Mouse (Mus musculus) mesoderm, embryonic 11.5 days (tissue): Measurements from ENCODE around the gene Noct.
A peak's percentile ranks its signal among the peaks of the same experiment; 100 is the strongest.
"Not testable (repeated sequence)": the region's sequence is repeated elsewhere in the genome, so short reads cannot be mapped to it uniquely, and the experiment has no call there.

Experiments
- DNase-seq: peaks from one replicate; pipeline ENCODE4 v3.0.0-alpha.2; 2012; ENCODE audit warnings: low read depth, low spot score

Gene Noct

GRCm38 (mm10) chr3:51204897-51205296 is 19.4 kb upstream of the Noct start:
- no peak for DNase-seq

- DNase-seq = peak; percentile 30
Measured at GRCm38 (mm10) chr3:51206521-51206920, 17.7 kb upstream of the Noct start.

- DNase-seq = no peak
Measured at GRCm38 (mm10) chr3:51208633-51209032, 15.6 kb upstream of the Noct start.

DNA sequence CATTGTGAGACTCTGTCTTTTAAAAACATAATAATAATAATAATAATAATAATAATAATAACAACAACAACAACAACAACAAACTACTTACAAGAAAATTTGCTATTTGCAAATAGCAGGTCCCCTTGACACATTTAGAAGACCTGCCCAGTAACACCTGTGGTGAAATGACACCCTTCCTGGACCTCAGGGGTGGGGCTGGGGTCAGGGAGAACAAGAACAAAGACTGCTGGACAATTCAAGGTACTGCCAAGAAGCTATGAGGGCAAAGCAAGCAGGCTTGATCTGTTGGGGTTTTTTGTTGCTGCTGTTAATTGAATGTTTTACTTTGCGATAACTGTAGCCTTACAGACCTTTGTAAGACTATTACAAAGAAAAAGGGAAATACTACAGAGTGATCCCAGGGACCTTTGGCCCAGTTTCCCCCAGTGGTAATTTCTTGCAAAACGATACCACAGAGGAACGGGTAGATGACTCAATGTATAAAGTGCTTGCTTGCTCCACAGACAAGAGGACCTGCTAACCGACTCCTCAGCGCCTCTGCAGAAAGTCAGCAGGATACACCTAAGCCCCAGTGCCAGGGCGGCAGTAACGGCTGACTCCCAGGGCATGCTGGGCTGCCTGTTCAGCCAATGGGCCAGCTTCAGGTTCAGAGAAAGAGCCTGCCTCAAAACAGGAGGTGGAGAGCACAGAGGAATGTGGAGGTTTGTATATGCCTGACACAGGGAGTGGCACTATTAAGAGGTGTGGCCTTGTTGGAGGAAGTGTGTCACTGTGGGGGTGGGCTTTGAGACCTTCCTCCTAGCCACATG is 14.5 kb upstream of the Noct start:
- DNase-seq = no peak

DNA sequence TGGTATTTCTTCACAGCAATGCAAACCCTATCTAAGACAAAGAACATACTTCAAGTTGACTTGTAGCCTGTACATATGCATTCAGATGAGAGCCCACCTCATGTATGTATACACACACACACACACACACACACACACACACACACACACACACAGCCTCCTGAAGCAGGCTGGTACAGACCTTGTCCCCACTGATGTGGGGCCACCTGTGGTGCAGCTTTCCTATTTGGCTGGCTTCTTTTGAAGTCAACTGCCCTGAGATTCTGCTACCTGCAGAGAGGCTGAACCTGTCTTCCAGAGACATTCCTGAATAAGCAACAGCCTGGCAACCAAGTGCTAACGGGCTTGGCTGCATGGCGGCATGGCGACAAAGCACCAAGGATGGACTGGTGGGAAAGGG is 13.8 kb upstream of the Noct start:
- DNase-seq = no peak

- no peak for DNase-seq
Measured at GRCm38 (mm10) chr3:51213111-51213510, 11.1 kb upstream of the Noct start.

- DNase-seq = no peak
Measured at GRCm38 (mm10) chr3:51215681-51216080, 8.6 kb upstream of the Noct start.

GRCm38 (mm10) chr3:51216351-51216750 is 7.9 kb upstream of the Noct start:
- not testable (repeated sequence) for DNase-seq

GRCm38 (mm10) chr3:51218385-51218784 is 5.9 kb upstream of the Noct start:
- DNase-seq = not testable (repeated sequence)

DNA sequence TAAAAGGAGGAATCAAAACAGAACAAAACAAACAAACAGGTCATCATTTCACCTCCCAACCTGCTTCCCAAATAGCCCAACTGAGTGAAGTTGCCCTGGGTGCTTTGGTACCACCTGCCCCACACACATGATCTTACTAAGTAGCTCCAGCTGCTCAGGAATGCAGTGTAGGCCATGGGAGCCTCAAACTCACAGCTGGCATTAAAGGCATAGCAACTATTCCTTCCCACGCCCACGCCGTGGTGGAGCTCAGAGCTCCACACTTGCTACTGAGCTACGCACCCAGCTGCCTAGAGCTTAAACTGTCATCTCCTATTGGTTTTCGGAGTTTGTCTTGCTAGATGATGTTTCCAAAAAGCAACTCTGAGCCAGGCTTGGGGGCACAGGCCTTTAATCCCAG is 5.0 kb upstream of the Noct start:
- DNase-seq = no peak

GRCm38 (mm10) chr3:51220846-51221245 is 3.4 kb upstream of the Noct start:
- DNase-seq = peak; percentile 33

- DNase-seq = no peak
Measured at GRCm38 (mm10) chr3:51221847-51222246, 2.4 kb upstream of the Noct start.

DNA sequence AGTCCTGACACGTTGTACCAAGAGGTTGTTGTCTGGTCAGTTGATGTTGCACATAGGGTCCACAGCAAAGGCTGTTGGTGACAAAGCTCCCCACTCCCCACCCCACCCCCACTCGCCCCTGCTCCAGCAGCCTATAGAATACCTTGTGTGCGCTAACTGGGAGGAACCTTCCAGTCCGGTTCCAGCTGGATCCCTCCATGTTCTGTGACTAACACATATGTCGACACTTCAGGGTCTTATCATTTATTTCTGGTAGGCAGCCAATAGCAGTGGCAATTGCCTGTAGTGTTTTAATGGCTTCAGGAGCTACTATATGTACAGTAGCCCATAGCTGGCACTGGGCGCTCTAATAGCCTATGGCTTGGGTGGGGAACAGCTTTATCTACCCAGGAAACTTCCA is 1.9 kb upstream of the Noct start:
- DNase-seq = no peak

GRCm38 (mm10) chr3:51222834-51223460 is 1.3 kb upstream of the Noct start:
- no peak for DNase-seq

- no peak for DNase-seq
Measured at GRCm38 (mm10) chr3:51223556-51223955, 691 bp upstream of the Noct start.

DNA sequence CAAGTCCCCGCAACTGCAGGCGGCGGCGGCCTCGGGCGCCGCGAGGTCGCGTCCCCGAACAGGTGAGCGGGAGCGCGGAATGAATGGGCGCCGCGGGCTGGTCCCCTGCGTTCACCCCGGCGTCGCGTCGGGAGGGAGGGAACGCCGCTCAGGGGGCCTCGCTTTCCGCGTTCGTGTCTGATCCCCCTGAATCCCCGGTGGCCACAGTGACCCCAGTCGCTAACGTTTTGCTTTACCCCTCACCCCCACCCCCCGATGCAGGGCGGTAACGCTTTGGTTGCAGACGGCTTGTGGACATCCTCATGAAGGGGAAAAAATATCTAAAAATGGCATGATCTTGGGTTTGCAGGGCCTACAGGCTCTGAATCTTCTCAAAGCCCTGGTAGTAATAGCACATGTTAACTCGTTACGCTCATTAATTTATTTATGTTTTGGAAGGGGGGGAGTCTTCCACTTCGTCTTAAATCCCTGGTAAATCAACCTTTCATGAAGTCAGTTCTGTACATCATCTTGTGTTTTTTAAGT is 1.0 kb downstream of the Noct start:
- DNase-seq = peak; percentile 31

GRCm38 (mm10) chr3:51225979-51226378 is 1.7 kb downstream of the Noct start:
- no peak for DNase-seq

- DNase-seq = no peak
Measured at GRCm38 (mm10) chr3:51226601-51227000, 2.4 kb downstream of the Noct start.

DNA sequence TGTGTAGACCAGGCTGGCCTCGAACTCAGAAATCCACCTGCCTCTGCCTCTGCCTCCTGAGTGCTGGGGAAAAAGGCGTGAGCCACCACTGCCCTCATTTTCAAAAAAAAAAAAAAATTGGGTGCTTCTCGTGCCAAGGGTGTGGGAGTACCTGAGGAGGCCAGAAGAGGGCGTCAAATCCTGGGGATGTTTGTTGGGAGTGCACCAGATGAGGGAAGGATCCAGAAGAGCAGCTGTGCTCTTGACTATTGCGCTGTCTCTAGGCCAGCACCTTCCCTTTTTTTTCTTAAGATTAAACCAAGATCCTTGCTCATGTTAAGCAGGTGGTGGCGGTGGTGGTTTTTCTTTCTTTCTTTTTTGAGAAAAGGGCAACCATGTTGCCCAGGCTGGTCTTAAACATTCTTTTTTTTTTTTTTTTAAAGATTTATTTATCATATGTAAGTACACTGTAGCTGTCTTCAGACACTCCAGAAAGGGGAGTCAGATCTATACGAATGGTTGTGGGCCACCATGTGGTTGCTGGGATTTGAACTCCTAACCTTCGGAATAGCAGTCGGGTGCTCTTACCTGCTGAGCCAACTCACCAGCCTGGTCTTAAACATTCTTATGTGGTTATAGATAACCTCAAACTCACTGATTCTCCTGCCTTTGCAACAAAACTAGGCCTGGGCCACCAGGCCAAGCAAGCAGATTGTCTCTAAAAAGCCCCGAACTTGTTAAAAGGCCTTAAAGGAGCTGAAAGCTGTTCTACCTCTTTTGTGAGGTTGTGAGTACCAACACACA is 4.0 kb downstream of the Noct start:
- peak; percentile 62 for DNase-seq

GRCm38 (mm10) chr3:51228821-51229205 is 4.6 kb downstream of the Noct start:
- no peak for DNase-seq

DNA sequence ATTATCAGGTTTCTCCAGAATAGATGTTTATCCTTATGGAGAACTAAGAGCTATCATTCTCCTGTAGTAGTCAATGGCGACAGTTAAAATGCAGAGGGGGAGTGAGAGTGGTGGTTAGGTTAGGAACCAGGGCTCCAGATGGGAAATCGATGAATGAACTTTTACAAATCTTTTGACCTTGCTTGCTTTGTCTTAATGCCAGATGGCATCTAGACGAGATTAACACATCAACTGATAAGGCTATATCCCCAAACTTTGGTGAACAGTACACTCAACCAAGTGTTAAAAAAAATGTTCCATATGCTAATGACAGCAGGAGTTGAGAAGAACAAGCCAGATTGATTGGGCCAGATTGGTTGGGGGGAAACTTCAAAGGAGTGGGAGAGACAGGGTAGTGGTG is 5.0 kb downstream of the Noct start:
- DNase-seq = no peak

DNA sequence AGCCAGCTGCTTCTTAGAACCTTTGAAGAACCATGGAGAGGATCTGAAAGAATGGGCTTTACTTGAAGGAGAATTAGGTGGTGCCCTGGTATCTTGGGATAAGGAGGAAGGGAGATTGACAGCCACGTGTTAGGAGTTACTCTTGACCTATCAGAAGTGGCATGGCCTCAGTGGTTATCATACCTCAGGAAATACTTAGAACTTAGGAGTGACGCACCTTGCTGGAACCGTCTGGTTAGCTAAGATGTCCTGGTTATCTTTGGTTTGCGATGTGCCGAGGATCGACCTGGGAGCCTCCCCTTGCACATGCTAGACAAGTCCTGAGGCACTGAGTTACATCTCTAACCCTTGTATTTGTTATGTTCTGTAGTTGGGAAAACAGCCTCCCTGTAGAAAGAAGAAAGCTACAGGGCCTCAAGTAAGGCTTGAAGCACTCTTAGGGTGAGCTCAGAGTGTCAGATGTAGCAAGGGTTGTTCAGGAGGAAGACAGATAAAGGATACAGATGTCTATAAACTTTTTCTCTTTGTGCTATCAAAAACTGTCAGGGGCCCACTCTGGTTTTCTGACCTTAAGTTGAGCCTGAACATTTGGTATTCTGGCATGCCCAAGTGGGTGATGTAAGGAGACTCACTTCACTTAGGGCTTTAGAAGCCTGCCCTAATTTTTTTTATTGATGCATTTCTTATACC is 6.0 kb downstream of the Noct start:
- no peak for DNase-seq
